Mouse (Mus musculus) leukemia stem cell, adult 10-12 weeks (primary cell): ENCODE results near the gene Atp2a3. TPM values are rescaled to one million over a fixed set of nuclear protein-coding genes. Genes with fewer than 3 reads are reported as not detected.

Source experiments
- polyA plus RNA-seq: library from polyadenylated mRNA; stranded (reverse); fragments of >175 nt; gene quantifications from 2 replicates; pipeline ENCODE4 v1.2.3, GENCODE M21; 2012; ENCODE audit warnings: low replicate concordance

Atp2a3 gene
- polyA plus RNA-seq = 22.3 and 33.1 TPM in 2 replicates

DNA sequence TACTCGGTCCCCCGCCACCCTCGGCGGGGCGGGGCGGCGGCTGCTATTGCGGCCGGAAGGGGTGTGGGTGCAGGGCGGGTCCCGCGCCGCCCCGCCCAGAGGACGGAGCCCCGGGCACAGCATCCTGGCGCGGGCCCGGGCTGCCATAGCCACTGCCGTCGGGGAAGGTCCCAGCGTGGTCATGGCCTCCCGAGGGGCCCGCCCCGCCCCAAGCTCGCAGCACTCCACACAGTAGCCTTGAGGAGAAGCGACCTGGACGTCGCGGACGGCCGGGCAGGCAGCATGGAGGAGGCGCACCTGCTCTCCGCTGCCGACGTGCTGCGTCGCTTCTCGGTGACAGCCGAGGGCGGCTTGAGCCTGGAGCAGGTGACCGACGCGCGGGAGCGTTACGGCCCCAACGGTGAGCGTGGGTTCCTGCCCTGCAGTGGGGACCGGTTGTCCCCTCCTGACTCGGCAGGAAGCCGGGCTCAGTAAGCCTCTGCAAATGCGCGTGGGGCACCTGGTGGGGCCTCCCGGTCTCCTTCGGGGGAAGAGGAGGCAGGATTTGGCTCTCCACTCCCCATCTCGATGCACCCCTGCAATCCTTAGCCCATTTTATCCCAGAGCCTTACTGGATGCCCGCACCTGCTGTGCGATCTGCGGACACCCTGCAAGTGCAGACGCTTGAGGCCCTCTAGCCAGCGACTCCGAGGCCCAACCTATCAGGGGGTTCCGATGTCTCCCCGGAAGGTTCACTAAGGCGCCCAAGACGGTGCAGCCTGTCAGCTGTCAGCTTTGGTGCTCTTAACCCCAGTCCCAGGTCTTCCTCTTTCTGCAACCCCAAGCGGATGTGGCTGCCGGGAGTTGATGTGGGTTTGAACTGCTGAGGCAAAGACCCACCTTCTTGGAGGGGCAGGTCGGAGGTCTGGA lies at the start of gene Atp2a3:
TSS of gene Atp2a3 (plus strand) at position 98 of the 909 bp plus-strand sequence.

GRCm38 (mm10) chr11:72998771-72999170 lies 37.8 kb downstream of the Atp2a3 start, which contains the start of gene P2rx1:
TSS of gene P2rx1 (plus strand) at chr11:72999103.

GRCm38 (mm10) chr11:73018471-73019146 lies 57.6 kb downstream of the Atp2a3 start, which contains the start of gene Camkk1:
TSS of gene Camkk1 (plus strand) at chr11:73019008.

Other genes with a start within 250 kb of the Atp2a3 start
- gene Cyb5d2, start 165.0 kb upstream of the Atp2a3 start, polyA plus RNA-seq = 0.16 and 1.4 TPM in 2 replicates
- gene Zzef1, start 164.9 kb upstream of the Atp2a3 start, polyA plus RNA-seq = 12.6 and 13.5 TPM in 2 replicates
- gene P2rx1, start 37.9 kb downstream of the Atp2a3 start, polyA plus RNA-seq = 0.19 and 1.3 TPM in 2 replicates
- gene Camkk1, start 57.8 kb downstream of the Atp2a3 start, polyA plus RNA-seq = 0.76 and 1.8 TPM in 2 replicates
- gene Ncbp3, start 86.6 kb downstream of the Atp2a3 start, polyA plus RNA-seq = 1.4 and 2.6 TPM in 2 replicates
- 0.41 and 1.4 TPM in 2 replicates for gene Itgae, start 129.4 kb downstream of the Atp2a3 start, polyA plus RNA-seq
- 26.7 and 29.4 TPM in 2 replicates for gene Haspin, start 177.1 kb downstream of the Atp2a3 start, polyA plus RNA-seq
- gene P2rx5, start 199.3 kb downstream of the Atp2a3 start, polyA plus RNA-seq = not detected in 2 replicates
- 322 and 510 TPM in 2 replicates for gene Emc6, start 215.9 kb downstream of the Atp2a3 start, polyA plus RNA-seq
- 2.3 and 13.9 TPM in 2 replicates for gene Tax1bp3, start 215.9 kb downstream of the Atp2a3 start, polyA plus RNA-seq
- 1.7 and 5.4 TPM in 2 replicates for gene Ctns, start 237.9 kb downstream of the Atp2a3 start, polyA plus RNA-seq
- gene Shpk, start 238.3 kb downstream of the Atp2a3 start, polyA plus RNA-seq = 0.56 and 0.60 TPM in 2 replicates